Mouse (Mus musculus): ENCODE measurements around the gene Fnbp1l. TPM values are rescaled to one million over a fixed set of nuclear protein-coding genes. Genes with fewer than 3 reads are reported as not detected.

The Fnbp1l gene
- polyA plus RNA-seq, 1 experiment from 2014 or later, result 46.4 TPM

DNA sequence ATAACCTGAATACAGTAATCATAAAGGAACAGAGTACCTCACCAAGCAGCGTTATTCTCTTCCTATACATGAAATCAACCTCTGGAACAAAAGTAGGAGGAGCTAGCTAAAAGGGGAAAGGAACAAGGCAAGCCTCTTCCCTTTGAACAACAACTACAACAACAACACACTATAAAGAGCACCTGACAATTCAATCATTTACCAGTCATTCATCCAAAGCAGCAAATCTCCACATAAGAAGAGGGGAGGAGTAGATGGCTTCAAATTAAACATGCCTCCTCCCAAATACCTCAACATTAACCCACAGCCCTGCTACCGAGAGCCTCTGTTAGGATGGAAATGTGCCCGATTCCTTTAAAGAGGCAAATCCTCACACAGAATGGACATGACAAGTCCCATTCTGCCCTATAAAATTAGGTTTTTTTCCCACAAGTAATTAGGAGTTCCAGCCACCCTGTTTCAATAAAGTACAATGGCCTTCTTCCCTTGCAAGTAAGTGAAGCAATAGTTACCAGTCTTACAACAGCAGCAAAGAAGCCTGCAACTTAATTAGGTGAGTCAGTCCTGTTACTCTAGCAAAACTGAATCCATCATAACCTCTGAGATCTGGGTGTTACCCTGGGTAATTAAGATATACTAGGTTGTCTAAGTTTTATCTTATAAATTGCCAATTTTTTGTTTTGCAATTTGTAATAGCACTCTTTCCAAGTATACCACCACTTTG lies 32.4 kb downstream of the Fnbp1l start:
- 71% methylated on average over 3 of the region's 3 CpGs for WGBS
- H3K27me3 ChIP-seq (ENCODE audit: control insufficient read depth, insufficient read depth, low read depth, low read length), result no peaks in the 10 kb centered on the region
- peaks cover 10% of the 10 kb centered on the region for H3K4me1 ChIP-seq (replicated peaks; ENCODE audit: control insufficient read depth, insufficient read depth, low read length)
- ATAC-seq (ENCODE audit: low read depth), result no peak
- no peak overlapping the region for H3K4me3 ChIP-seq (ENCODE audit: low read length)
- H3K9me3 ChIP-seq (ENCODE audit: control insufficient read depth, low read length), result no peaks in the 10 kb centered on the region
- H3K36me3 ChIP-seq (ENCODE audit: control insufficient read depth, insufficient read depth, low read length), result no peaks in the 10 kb centered on the region
- H3K9ac ChIP-seq (ENCODE audit: low read length), result no peak overlapping the region
- H3K4me2 ChIP-seq (ENCODE audit: low read depth, low read length), result no peak overlapping the region
- no peak overlapping the region for H3K27ac ChIP-seq (ENCODE audit: low read length)

DNA sequence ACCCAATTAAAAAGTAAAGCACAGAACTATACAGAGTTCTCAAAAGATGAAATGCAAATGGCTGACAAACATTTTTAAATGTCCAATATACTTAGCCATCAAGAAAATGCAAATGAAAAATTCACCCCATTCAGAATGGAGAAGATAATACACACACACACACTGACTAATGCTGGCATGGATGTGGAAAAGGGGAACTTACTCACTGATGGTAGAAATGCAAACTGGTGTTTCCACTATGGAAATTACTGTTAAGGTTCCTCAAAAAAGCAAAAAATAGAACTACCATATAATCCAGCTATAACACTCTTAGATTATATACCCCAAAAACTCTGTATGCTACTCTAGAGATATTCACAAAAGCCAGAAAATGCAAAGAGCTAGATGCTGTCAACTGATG lies 42.2 kb downstream of the Fnbp1l start:
- H3K27ac ChIP-seq (ENCODE audit: low read length), result no peak overlapping the region
- H3K4me1 ChIP-seq (replicated peaks; ENCODE audit: control insufficient read depth, insufficient read depth, low read length), result peaks cover 7% of the 10 kb centered on the region; the same call in 1 of the 2 replicates
- H3K4me3 ChIP-seq (ENCODE audit: low read length), result no peak overlapping the region
- H3K27me3 ChIP-seq (ENCODE audit: control insufficient read depth, insufficient read depth, low read depth, low read length), result no peaks in the 10 kb centered on the region
- no peaks in the 10 kb centered on the region for H3K9me3 ChIP-seq (ENCODE audit: control insufficient read depth, low read length)
- H3K36me3 ChIP-seq (ENCODE audit: control insufficient read depth, insufficient read depth, low read length), result no peaks in the 10 kb centered on the region
- H3K4me2 ChIP-seq (ENCODE audit: low read depth, low read length), result no peak overlapping the region
- H3K9ac ChIP-seq (ENCODE audit: low read length), result no peak overlapping the region
- no peak for ATAC-seq (ENCODE audit: low read depth)

DNA sequence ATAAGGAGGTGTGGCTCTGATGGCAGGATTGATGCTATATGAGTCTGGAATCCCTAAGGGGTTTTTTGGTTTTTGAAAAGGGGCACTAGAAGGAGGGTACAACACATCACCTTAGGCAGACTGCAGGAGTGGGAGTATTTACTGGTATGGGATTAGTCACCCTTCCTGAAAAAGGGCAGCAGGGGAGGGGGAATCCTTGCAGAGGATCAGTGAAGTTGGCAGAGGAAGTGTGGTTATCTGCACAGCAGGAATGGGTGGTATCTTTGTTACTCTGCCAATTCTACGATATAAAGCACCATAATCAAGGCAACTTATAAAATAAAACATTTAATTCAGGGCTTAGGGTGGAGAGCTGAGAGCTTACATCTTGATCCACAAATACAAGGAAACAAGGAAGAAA lies 44.6 kb downstream of the Fnbp1l start:
- Histone ChIP-seq H3K36me3 (ENCODE audit: control insufficient read depth, insufficient read depth, low read length) (no peaks in the 10 kb centered on the region; the same call in 1 of the 2 replicates), H3K4me2 (ENCODE audit: low read depth, low read length) (no peak overlapping the region), H3K9ac (ENCODE audit: low read length) (no peak overlapping the region), H3K27me3 (ENCODE audit: control insufficient read depth, insufficient read depth, low read depth, low read length) (no peaks in the 10 kb centered on the region), H3K4me3 (ENCODE audit: low read length) (no peak overlapping the region), H3K9me3 (ENCODE audit: control insufficient read depth, low read length) (no peaks in the 10 kb centered on the region), H3K27ac (ENCODE audit: low read length) (no peak overlapping the region), H3K4me1 (replicated peaks; ENCODE audit: control insufficient read depth, insufficient read depth, low read length) (peaks cover 7% of the 10 kb centered on the region; the same call in 1 of the 2 replicates)
- 62% methylated on average over 1 of the region's 1 CpGs for WGBS
- no peak for ATAC-seq (ENCODE audit: low read depth)

DNA sequence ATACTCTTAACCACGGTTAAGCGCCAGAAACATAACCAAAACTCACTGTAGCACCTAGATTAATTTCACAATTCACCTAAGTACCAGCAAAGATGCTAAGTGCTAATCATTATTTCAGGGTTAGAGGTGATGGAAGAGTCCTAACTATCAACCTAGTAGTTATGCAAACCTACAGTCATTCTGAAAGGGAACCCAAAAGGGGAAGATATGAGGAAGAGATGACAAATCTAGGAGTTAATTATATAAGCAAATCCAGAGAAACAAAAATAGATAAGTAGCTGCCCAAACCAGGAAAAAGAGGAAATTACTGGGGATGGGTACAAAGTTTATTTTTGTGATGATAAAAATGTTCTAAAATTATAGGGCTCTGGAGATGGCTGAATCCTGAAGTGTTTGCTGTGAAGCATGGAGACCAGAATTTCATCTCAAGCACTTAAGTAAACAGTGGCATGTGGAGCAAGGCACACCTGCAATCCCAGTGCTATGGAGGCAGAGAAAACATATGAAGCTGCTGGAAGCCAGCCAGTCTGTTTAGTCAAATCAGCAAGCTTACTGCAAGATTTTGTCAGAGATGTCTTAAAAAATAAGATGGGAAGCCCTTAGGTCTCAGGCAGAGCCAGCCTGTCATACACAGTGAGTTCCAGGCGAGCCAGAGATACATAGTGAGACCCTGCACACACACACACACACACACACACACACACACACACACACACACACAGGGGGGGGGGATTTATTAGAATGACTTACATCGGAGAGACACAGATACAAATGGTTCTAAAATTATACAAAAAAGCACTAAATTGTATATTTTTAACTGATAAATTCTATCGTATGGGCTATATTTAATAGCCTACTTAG lies 45.9 kb downstream of the Fnbp1l start:
- Histone ChIP-seq H3K9ac (ENCODE audit: low read length) (no peak overlapping the region), H3K27me3 (ENCODE audit: control insufficient read depth, insufficient read depth, low read depth, low read length) (no peaks in the 10 kb centered on the region), H3K4me2 (ENCODE audit: low read depth, low read length) (no peak overlapping the region), H3K36me3 (ENCODE audit: control insufficient read depth, insufficient read depth, low read length) (no peaks in the 10 kb centered on the region; the same call in 1 of the 2 replicates), H3K9me3 (ENCODE audit: control insufficient read depth, low read length) (no peaks in the 10 kb centered on the region), H3K27ac (ENCODE audit: low read length) (no peak overlapping the region), H3K4me1 (replicated peaks; ENCODE audit: control insufficient read depth, insufficient read depth, low read length) (peaks cover 4% of the 10 kb centered on the region; the same call in 1 of the 2 replicates), H3K4me3 (ENCODE audit: low read length) (no peak overlapping the region)
- ATAC-seq (ENCODE audit: low read depth), result no peak
- WGBS, result 83% methylated on average over 5 of the region's 5 CpGs

DNA sequence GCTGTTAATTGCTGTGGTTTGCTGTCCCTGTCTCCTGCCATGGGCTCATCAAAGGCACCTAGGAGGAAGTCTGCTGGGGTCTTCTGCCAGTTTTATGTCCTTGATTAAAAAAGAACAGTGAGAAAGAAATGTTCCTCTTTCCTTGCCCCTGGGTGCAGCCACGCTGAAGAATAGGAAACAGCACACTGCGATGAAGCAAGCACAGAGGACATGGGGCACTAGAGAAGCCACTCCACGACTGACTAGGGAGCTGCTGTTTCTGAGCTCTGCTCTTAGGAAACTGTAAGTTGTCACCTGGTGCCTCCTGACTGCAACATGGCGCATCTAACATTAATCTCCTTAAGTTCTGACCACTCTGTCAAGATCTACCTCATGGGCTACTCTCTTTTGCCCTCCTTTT lies 53.0 kb downstream of the Fnbp1l start:
- H3K27ac ChIP-seq (ENCODE audit: low read length), result no peak overlapping the region
- no peak overlapping the region for H3K4me3 ChIP-seq (ENCODE audit: low read length)
- H3K4me2 ChIP-seq (ENCODE audit: low read depth, low read length), result no peak overlapping the region
- H3K27me3 ChIP-seq (ENCODE audit: control insufficient read depth, insufficient read depth, low read depth, low read length), result no peaks in the 10 kb centered on the region
- no peak for ATAC-seq (ENCODE audit: low read depth)
- H3K36me3 ChIP-seq (ENCODE audit: control insufficient read depth, insufficient read depth, low read length), result peaks cover 4% of the 10 kb centered on the region
- no peak overlapping the region for H3K9ac ChIP-seq (ENCODE audit: low read length)
- H3K4me1 ChIP-seq (replicated peaks; ENCODE audit: control insufficient read depth, insufficient read depth, low read length), result peaks cover 7% of the 10 kb centered on the region; the same call in 1 of the 2 replicates
- H3K9me3 ChIP-seq (ENCODE audit: control insufficient read depth, low read length), result no peaks in the 10 kb centered on the region
- WGBS, result 60% methylated on average over 4 of the region's 4 CpGs

DNA sequence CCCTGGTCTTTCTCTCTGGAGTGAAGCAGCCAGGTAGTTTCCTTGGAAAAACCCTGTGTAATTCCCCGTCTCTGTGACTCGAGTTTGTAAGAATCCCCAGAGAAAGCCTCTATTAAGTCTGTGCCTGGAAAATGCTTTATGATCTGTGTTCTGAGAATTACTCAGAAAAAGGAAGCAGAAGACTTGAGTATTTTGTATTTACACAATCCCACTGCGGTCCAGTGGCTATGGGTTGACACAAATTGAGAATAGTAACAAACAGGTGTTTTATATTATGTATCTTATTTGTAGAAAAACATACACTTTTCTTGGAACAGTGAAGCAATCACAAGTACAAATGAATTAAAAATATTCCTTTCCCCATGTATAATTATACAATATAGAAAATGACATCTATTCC lies 53.4 kb downstream of the Fnbp1l start:
- Histone ChIP-seq H3K4me2 (ENCODE audit: low read depth, low read length) (no peak overlapping the region), H3K27me3 (ENCODE audit: control insufficient read depth, insufficient read depth, low read depth, low read length) (no peaks in the 10 kb centered on the region), H3K9me3 (ENCODE audit: control insufficient read depth, low read length) (no peaks in the 10 kb centered on the region), H3K4me3 (ENCODE audit: low read length) (no peak overlapping the region), H3K27ac (ENCODE audit: low read length) (no peak overlapping the region), H3K9ac (ENCODE audit: low read length) (no peak overlapping the region), H3K36me3 (ENCODE audit: control insufficient read depth, insufficient read depth, low read length) (peaks cover 4% of the 10 kb centered on the region), H3K4me1 (replicated peaks; ENCODE audit: control insufficient read depth, insufficient read depth, low read length) (peaks cover 7% of the 10 kb centered on the region; the same call in 1 of the 2 replicates)
- 65% methylated on average over 3 of the region's 3 CpGs for WGBS
- ATAC-seq (ENCODE audit: low read depth), result no peak

DNA sequence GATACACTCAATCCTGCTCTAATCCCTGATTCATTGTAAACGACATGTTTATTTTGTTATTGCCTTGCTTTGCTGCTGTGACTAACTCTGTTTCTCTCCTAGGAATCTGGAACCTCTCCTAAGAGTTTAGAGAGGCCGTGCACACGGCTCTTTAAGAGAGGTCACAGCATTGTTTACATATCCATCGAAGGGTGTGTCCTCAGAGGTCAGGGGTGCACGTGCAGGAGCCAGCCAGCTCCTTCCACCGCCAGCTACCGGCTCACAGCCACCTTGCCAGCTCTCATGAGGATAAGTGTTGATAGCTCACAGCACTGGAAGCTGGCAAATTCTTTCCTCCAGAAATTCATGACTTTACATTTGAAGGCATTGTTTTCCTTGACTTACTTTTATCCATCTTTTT lies 54.2 kb downstream of the Fnbp1l start:
- Histone ChIP-seq H3K9ac (ENCODE audit: low read length) (no peak overlapping the region), H3K27me3 (ENCODE audit: control insufficient read depth, insufficient read depth, low read depth, low read length) (no peaks in the 10 kb centered on the region), H3K4me3 (ENCODE audit: low read length) (no peak overlapping the region), H3K9me3 (ENCODE audit: control insufficient read depth, low read length) (no peaks in the 10 kb centered on the region), H3K27ac (ENCODE audit: low read length) (no peak overlapping the region), H3K4me2 (ENCODE audit: low read depth, low read length) (no peak overlapping the region), H3K36me3 (ENCODE audit: control insufficient read depth, insufficient read depth, low read length) (peaks cover 8% of the 10 kb centered on the region), H3K4me1 (replicated peaks; ENCODE audit: control insufficient read depth, insufficient read depth, low read length) (peaks cover 7% of the 10 kb centered on the region; the same call in 1 of the 2 replicates)
- 15% methylated on average over 7 of the region's 7 CpGs for WGBS
- ATAC-seq (ENCODE audit: low read depth), result peak; percentile 51; the same call in 1 of the 2 replicates

DNA sequence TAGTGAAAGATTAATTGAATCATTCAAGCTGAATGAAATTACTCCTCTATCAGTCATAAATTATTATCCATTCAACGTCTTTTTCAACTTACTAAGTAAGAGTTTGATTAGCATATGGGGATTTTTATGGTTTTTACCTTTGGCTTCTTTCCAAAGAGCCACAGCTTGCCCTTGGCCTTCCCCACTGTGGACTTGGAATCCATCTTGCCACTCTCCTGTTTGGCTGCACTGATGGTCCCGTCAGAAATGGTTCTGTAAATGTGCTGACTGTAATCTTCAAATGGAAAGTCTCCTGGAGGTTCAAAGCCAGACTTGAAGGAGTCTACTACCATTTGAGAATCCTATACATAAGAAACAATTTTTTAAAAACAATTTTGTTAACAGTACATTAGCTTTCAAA lies 61.7 kb downstream of the Fnbp1l start:
- no peak for ATAC-seq (ENCODE audit: low read depth)
- Histone ChIP-seq H3K27ac (ENCODE audit: low read length) (no peak overlapping the region), H3K4me2 (ENCODE audit: low read depth, low read length) (no peak overlapping the region), H3K4me3 (ENCODE audit: low read length) (no peak overlapping the region), H3K27me3 (ENCODE audit: control insufficient read depth, insufficient read depth, low read depth, low read length) (no peaks in the 10 kb centered on the region), H3K36me3 (ENCODE audit: control insufficient read depth, insufficient read depth, low read length) (peaks cover 8% of the 10 kb centered on the region; the same call in 1 of the 2 replicates), H3K4me1 (replicated peaks; ENCODE audit: control insufficient read depth, insufficient read depth, low read length) (no peaks in the 10 kb centered on the region), H3K9ac (ENCODE audit: low read length) (no peak overlapping the region), H3K9me3 (ENCODE audit: control insufficient read depth, low read length) (no peaks in the 10 kb centered on the region)
- 51% methylated on average over 2 of the region's 2 CpGs for WGBS

DNA sequence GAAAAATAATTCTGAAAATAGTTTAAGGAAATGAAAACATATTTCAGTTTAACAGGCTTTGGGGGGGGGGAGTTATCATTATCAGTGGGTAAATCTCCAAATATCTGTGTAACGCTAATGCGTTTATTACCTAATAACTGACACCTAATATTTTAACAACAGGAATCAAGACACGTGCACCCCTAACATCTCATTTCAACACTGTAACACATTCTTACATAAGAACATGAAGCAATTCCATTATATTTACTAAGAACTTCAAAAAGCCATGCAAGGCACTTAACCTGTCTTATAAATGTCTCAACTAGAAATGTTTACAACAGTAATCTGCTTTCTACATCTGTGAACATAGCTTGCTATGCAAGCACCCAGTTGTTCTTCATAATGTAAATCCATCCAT lies 68.3 kb downstream of the Fnbp1l start:
- Histone ChIP-seq H3K9me3 (ENCODE audit: control insufficient read depth, low read length) (no peaks in the 10 kb centered on the region), H3K4me2 (ENCODE audit: low read depth, low read length) (no peak overlapping the region), H3K4me3 (ENCODE audit: low read length) (no peak overlapping the region), H3K4me1 (replicated peaks; ENCODE audit: control insufficient read depth, insufficient read depth, low read length) (no peaks in the 10 kb centered on the region), H3K27me3 (ENCODE audit: control insufficient read depth, insufficient read depth, low read depth, low read length) (no peaks in the 10 kb centered on the region), H3K9ac (ENCODE audit: low read length) (no peak overlapping the region), H3K36me3 (ENCODE audit: control insufficient read depth, insufficient read depth, low read length) (peaks cover 6% of the 10 kb centered on the region; the same call in 1 of the 2 replicates), H3K27ac (ENCODE audit: low read length) (no peak overlapping the region)
- ATAC-seq (ENCODE audit: low read depth), result no peak
- WGBS, result 82% methylated on average over 3 of the region's 3 CpGs

Data from lung, embryonic 16.5 days (tissue).